Mouse (Mus musculus) layer of hippocampus, adult 8-10 months (tissue): ENCODE measurements around the gene Stk40. TPM values are rescaled to one million over a fixed set of nuclear protein-coding genes. Genes with fewer than 3 reads are reported as not detected.

Experiments
- total RNA-seq, 4 experiments: library from RNA; stranded (reverse); gene quantifications; 2 replicates each; pipeline ENCODE4 v1.2.4; 2022

Stk40 gene
- total RNA-seq, 4 experiments from 2014 or later = 25.4 to 36.5 (median 31.1) TPM

Other genes with a start within 250 kb of the Stk40 start
- gene Csf3r, start 79.4 kb upstream of the Stk40 start, total RNA-seq = 10 to 100 TPM in 2 of 4 experiments, 1 to 10 TPM in 2; 6.2 to 42.2 (median 23.2) TPM
- gene Mrps15, start 57.0 kb upstream of the Stk40 start, total RNA-seq = 10 to 100 TPM; 42.2 to 55.3 (median 46.5) TPM
- gene Oscp1, start 45.4 kb upstream of the Stk40 start, total RNA-seq = 10 to 100 TPM; 45.2 to 63.6 (median 50.8) TPM
- gene Lsm10, start 7.3 kb upstream of the Stk40 start, total RNA-seq = 10 to 100 TPM; 14.3 to 17.5 (median 16.1) TPM
- 1 to 10 TPM; 2.5 to 4.8 (median 3.3) TPM for gene Eva1b, start 43.8 kb downstream of the Stk40 start, total RNA-seq
- 1 to 10 TPM in 3 of 4 experiments, under 1 TPM in 1; 0.68 to 1.3 (median 1.1) TPM for gene Sh3d21, start 59.5 kb downstream of the Stk40 start, total RNA-seq
- gene Thrap3, start 98.8 kb downstream of the Stk40 start, total RNA-seq = 100 to 1,000 TPM; 151 to 172 (median 170) TPM
- 100 to 1,000 TPM; 240 to 257 (median 248) TPM for gene Map7d1, start 152.4 kb downstream of the Stk40 start, total RNA-seq
- gene Trappc3, start 158.4 kb downstream of the Stk40 start, total RNA-seq = 10 to 100 TPM; 79.9 to 89.9 (median 85.1) TPM
- 1 to 10 TPM; 1.7 to 2.3 (median 2.0) TPM for gene Col8a2, start 182.8 kb downstream of the Stk40 start, total RNA-seq
- gene Adprhl2, start 217.7 kb downstream of the Stk40 start, total RNA-seq = 10 to 100 TPM; 29.3 to 31.6 (median 29.7) TPM
- 1 to 10 TPM; 1.3 to 2.6 (median 1.4) TPM for gene Tekt2, start 221.7 kb downstream of the Stk40 start, total RNA-seq